Mouse (Mus musculus) kidney, embryonic 16.5 days (tissue): ENCODE measurements around the gene Obscn. TPM values are rescaled to one million over a fixed set of nuclear protein-coding genes. Genes with fewer than 3 reads are reported as not detected.

Experiments used
- ATAC-seq: fragments of 200-750 bp; cut with Nextera tagmentation; 2 replicates; pipeline ENCODE4 v1.8.0; 2017; ENCODE audit warnings: moderate TSS enrichment; ENCODE audit not compliant: low FRiP score, low TSS enrichment
- H3K27ac ChIP-seq: fragments of 300-500 bp; sonication (generic); 2 replicates; pipeline ENCODE4 v1.5.1; 2014; ENCODE audit warnings: low read length
- H3K27me3 ChIP-seq: fragments of 300-500 bp; sonication (generic); 2 replicates; pipeline ENCODE4 v1.6.1; 2014; ENCODE audit warnings: low read length, control low read depth, mixed read lengths; ENCODE audit not compliant: insufficient read depth
- H3K36me3 ChIP-seq: fragments of 300-500 bp; sonication (generic); 2 replicates; pipeline ENCODE4 v1.6.1; 2014; ENCODE audit warnings: low read length, control low read depth, mixed read lengths; ENCODE audit not compliant: insufficient read depth
- H3K4me1 ChIP-seq: fragments of 300-500 bp; sonication (generic); 2 replicates; pipeline ENCODE4 v1.6.1; 2014; ENCODE audit warnings: low read length, control low read depth, mixed read lengths; ENCODE audit not compliant: insufficient read depth
- H3K4me2 ChIP-seq: fragments of 300-500 bp; sonication (generic); replicated peaks from 2 replicates; pipeline ENCODE4 v1.6.1; 2014; ENCODE audit warnings: low read depth, low read length
- H3K4me3 ChIP-seq: fragments of 300-500 bp; sonication (generic); 2 replicates; pipeline ENCODE4 v1.5.1; 2014; ENCODE audit warnings: mild to moderate bottlenecking, low read length
- H3K9ac ChIP-seq: fragments of 300-500 bp; sonication (generic); replicated peaks from 2 replicates; pipeline ENCODE4 v1.6.1; 2014; ENCODE audit warnings: low read length
- H3K9me3 ChIP-seq: fragments of 300-500 bp; sonication (generic); 2 replicates; pipeline ENCODE4 v1.6.1; 2016; ENCODE audit warnings: low read length, control low read depth
- WGBS: fragments of 180-500 bp; shearing (Covaris S2); extraction: QIAGEN DNeasy Blood & Tissue Kit; methylation state at CpG from one replicate; pipeline ENCODE4 v1.1.7; 2014; 5-methylcytosine and 5-hydroxymethylcytosine counted together
- polyA plus RNA-seq: library from polyadenylated mRNA; unstranded; fragments of >200 nt; fragmentation: Nextera tagmentation; extraction: Ambion mirVana; gene quantifications from 2 replicates; pipeline ENCODE4 v1.2.1, GENCODE M21; 2015

The Obscn gene
- polyA plus RNA-seq, 1 experiment from 2014 or later, result 0.50 TPM

- Histone ChIP-seq H3K4me3 (no peak overlapping the region), H3K9me3 (no peaks in the 10 kb centered on the region), H3K4me1 (no peaks in the 10 kb centered on the region), H3K36me3 (peaks cover 9% of the 10 kb centered on the region; the same call in 1 of the 2 replicates), H3K27ac (no peak overlapping the region), H3K9ac (no peak overlapping the region), H3K4me2 (no peak overlapping the region), H3K27me3 (no peaks in the 10 kb centered on the region)
- WGBS, result 32% methylated on average over 3 of the region's 3 CpGs
- ATAC-seq, result no peak
Measured at GRCm38 (mm10) chr11:59151729-59152128, 15.5 kb upstream of the Obscn start.

- no peak for ATAC-seq
- H3K36me3 ChIP-seq, result no peaks in the 10 kb centered on the region
- H3K4me1 ChIP-seq, result no peaks in the 10 kb centered on the region
- no peaks in the 10 kb centered on the region for H3K27me3 ChIP-seq
- H3K4me2 ChIP-seq, result no peak overlapping the region
- 82% methylated on average over 3 of the region's 3 CpGs for WGBS
- no peaks in the 10 kb centered on the region for H3K9me3 ChIP-seq
- no peak overlapping the region for H3K4me3 ChIP-seq
- H3K27ac ChIP-seq, result no peak overlapping the region
- H3K9ac ChIP-seq, result no peak overlapping the region
Measured at GRCm38 (mm10) chr11:59149302-59149701, 13.1 kb upstream of the Obscn start.

- 64% methylated on average over 5 of the region's 5 CpGs for WGBS
- no peaks in the 10 kb centered on the region for H3K27me3 ChIP-seq
Measured at GRCm38 (mm10) chr11:59142962-59143361, 6.8 kb upstream of the Obscn start.

GRCm38 (mm10) chr11:59141772-59142370 lies 5.7 kb upstream of the Obscn start:
- Histone ChIP-seq H3K36me3 (no peaks in the 10 kb centered on the region), H3K4me2 (peak overlapping the region; percentile 41), H3K4me3 (peak overlapping the region; percentile 22; the same call in 1 of the 2 replicates), H3K4me1 (0 out of 2 replicates have a peak, but pooled peaks cover 3% of the 10 kb centered on the region), H3K27me3 (peaks cover 6% of the 10 kb centered on the region), H3K9ac (0 out of 2 replicates have a peak overlapping the region, but pooled peaks have one; percentile 35), H3K27ac (no peak overlapping the region), H3K9me3 (no peaks in the 10 kb centered on the region)
- peak; percentile 57; the same call in 1 of the 2 replicates for ATAC-seq
- WGBS, result 9% methylated on average over 12 of the region's 14 CpGs

More at GRCm38 (mm10) chr11:59142962-59143361, 6.8 kb upstream of the Obscn start:
- Histone ChIP-seq H3K36me3 (no peaks in the 10 kb centered on the region), H3K9me3 (no peaks in the 10 kb centered on the region), H3K9ac (no peak overlapping the region), H3K4me3 (no peak overlapping the region), H3K4me2 (no peak overlapping the region), H3K27ac (no peak overlapping the region), H3K4me1 (0 out of 2 replicates have a peak, but pooled peaks cover 3% of the 10 kb centered on the region)
- ATAC-seq, result no peak

- peaks cover 36% of the 10 kb centered on the region for H3K27me3 ChIP-seq
Measured at GRCm38 (mm10) chr11:59138537-59139486, 2.6 kb upstream of the Obscn start.

GRCm38 (mm10) chr11:59136994-59137706 lies 948 bp upstream of the Obscn start:
- Histone ChIP-seq H3K4me3 (no peak overlapping the region), H3K27ac (no peak overlapping the region), H3K27me3 (peaks cover 50% of the 10 kb centered on the region), H3K9me3 (no peaks in the 10 kb centered on the region), H3K4me1 (peaks cover 14% of the 10 kb centered on the region), H3K4me2 (no peak overlapping the region), H3K36me3 (no peaks in the 10 kb centered on the region), H3K9ac (no peak overlapping the region)
- no peak for ATAC-seq
- 79% methylated on average over 12 of the region's 12 CpGs for WGBS

More at GRCm38 (mm10) chr11:59138537-59139486, 2.6 kb upstream of the Obscn start:
- 36% methylated on average over 19 of the region's 19 CpGs for WGBS
- Histone ChIP-seq H3K9me3 (no peaks in the 10 kb centered on the region), H3K4me2 (no peak overlapping the region), H3K9ac (no peak overlapping the region), H3K36me3 (no peaks in the 10 kb centered on the region), H3K27ac (no peak overlapping the region), H3K4me1 (peaks cover 15% of the 10 kb centered on the region), H3K4me3 (no peak overlapping the region)
- ATAC-seq, result no peak

- peaks cover 12% of the 10 kb centered on the region for H3K4me1 ChIP-seq
- WGBS, result 4% methylated on average over 55 of the region's 55 CpGs
- H3K4me3 ChIP-seq, result peak overlapping the region; percentile 36
- H3K4me2 ChIP-seq, result peak overlapping the region; percentile 48
- H3K9me3 ChIP-seq, result no peaks in the 10 kb centered on the region
- ATAC-seq, result no peak; the same call in 1 of the 2 replicates
- no peak overlapping the region for H3K9ac ChIP-seq
- H3K36me3 ChIP-seq, result no peaks in the 10 kb centered on the region
- no peak overlapping the region for H3K27ac ChIP-seq
- peaks cover 50% of the 10 kb centered on the region for H3K27me3 ChIP-seq
Measured at GRCm38 (mm10) chr11:59135051-59135820, 966 bp downstream of the Obscn start.

GRCm38 (mm10) chr11:59134373-59134997 lies 1.7 kb downstream of the Obscn start:
- Histone ChIP-seq H3K4me1 (peaks cover 12% of the 10 kb centered on the region), H3K27me3 (peaks cover 50% of the 10 kb centered on the region), H3K9ac (no peak overlapping the region), H3K36me3 (no peaks in the 10 kb centered on the region), H3K4me3 (peak overlapping the region; percentile 17), H3K4me2 (peak overlapping the region; percentile 48), H3K27ac (no peak overlapping the region), H3K9me3 (no peaks in the 10 kb centered on the region)
- WGBS, result 6% methylated on average over 34 of the region's 35 CpGs
- ATAC-seq, result no peak; the same call in 1 of the 2 replicates
